Mouse (Mus musculus) limb, embryonic 11.5 days (tissue): ENCODE data around the gene Thbs4. TPM values are rescaled to one million over a fixed set of nuclear protein-coding genes. Genes with fewer than 3 reads are reported as not detected.

Source experiments
- ATAC-seq: fragments of 200-750 bp; cut with Nextera tagmentation; 2 replicates; pipeline ENCODE4 v1.8.0; 2017; ENCODE audit warnings: low read depth; ENCODE audit not compliant: insufficient number of reproducible peaks, low FRiP score, low TSS enrichment
- DNase-seq: peaks from one replicate; pipeline ENCODE4 v3.0.0-alpha.2; 2015; ENCODE audit warnings: low spot score
- H3K27ac ChIP-seq: fragments of 300-500 bp; sonication (generic); replicated peaks from 2 replicates; pipeline ENCODE4 v1.5.1; 2014; ENCODE audit warnings: low read depth, mild to moderate bottlenecking, low read length
- H3K27me3 ChIP-seq: fragments of 300-500 bp; sonication (generic); 2 replicates; pipeline ENCODE4 v1.6.1; 2014; ENCODE audit warnings: mild to moderate bottlenecking, low read length, mixed read lengths; ENCODE audit not compliant: control insufficient read depth, insufficient read depth
- H3K36me3 ChIP-seq: fragments of 300-500 bp; sonication (generic); 2 replicates; pipeline ENCODE4 v1.6.1; 2014; ENCODE audit warnings: mild to moderate bottlenecking, low read length, moderate library complexity, mixed read lengths; ENCODE audit not compliant: control insufficient read depth, insufficient read depth
- H3K4me1 ChIP-seq: fragments of 300-500 bp; sonication (generic); 2 replicates; pipeline ENCODE4 v1.6.1; 2014; ENCODE audit warnings: low read length, mixed read lengths; ENCODE audit not compliant: control insufficient read depth, insufficient read depth
- H3K4me2 ChIP-seq: fragments of 300-500 bp; sonication (generic); 2 replicates; pipeline ENCODE4 v1.6.1; 2014; ENCODE audit warnings: low read depth, mild to moderate bottlenecking, moderate library complexity; ENCODE audit not compliant: severe bottlenecking
- H3K4me3 ChIP-seq: fragments of 300-500 bp; sonication (generic); 2 replicates; pipeline ENCODE4 v1.5.1; 2014; ENCODE audit warnings: low read depth, low read length
- H3K9ac ChIP-seq: fragments of 300-500 bp; sonication (generic); 2 replicates; pipeline ENCODE4 v1.6.1; 2014; ENCODE audit warnings: mild to moderate bottlenecking, low read length
- H3K9me3 ChIP-seq: fragments of 300-500 bp; sonication (generic); 2 replicates; pipeline ENCODE4 v1.6.1; 2016; ENCODE audit warnings: low read length; ENCODE audit not compliant: control insufficient read depth
- whole genome bisulfite sequencing: fragments of 180-500 bp; shearing (Covaris S2); extraction: QIAGEN DNeasy Blood & Tissue Kit; methylation state at CpG from one replicate; pipeline ENCODE4 v1.1.7; 2014; 5-methylcytosine and 5-hydroxymethylcytosine counted together
- polyA plus RNA-seq: library from polyadenylated mRNA; unstranded; fragments of >200 nt; fragmentation: Nextera tagmentation; extraction: Ambion mirVana; gene quantifications from 2 replicates; pipeline ENCODE4 v1.2.1, GENCODE M21; 2014

Thbs4 gene
- polyA plus RNA-seq, 1 experiment from 2014 or later = 0.72 TPM

- H3K4me1 ChIP-seq = no peaks in the 10 kb centered on the region
- H3K4me3 ChIP-seq = no peak overlapping the region
- no peaks in the 10 kb centered on the region for H3K36me3 ChIP-seq
- no peaks in the 10 kb centered on the region for H3K9me3 ChIP-seq
- H3K27me3 ChIP-seq = no peaks in the 10 kb centered on the region
- no peak overlapping the region for H3K27ac ChIP-seq
- 74% methylated on average over 5 of the region's 5 CpGs for WGBS
- ATAC-seq (no peak), DNase-seq (no peak)
- H3K9ac ChIP-seq = no peak overlapping the region
- no peak overlapping the region for H3K4me2 ChIP-seq
These were observed 72.2 kb downstream of the Thbs4 start for GRCm38 (mm10) chr13:92722389-92722788.

GRCm38 (mm10) chr13:92721006-92721405 lies 73.6 kb downstream of the Thbs4 start:
- no peak overlapping the region for H3K27ac ChIP-seq
- WGBS = 85% methylated on average over 4 of the region's 4 CpGs
- no peaks in the 10 kb centered on the region for H3K27me3 ChIP-seq
- H3K36me3 ChIP-seq = no peaks in the 10 kb centered on the region
- H3K9ac ChIP-seq = no peak overlapping the region
- H3K4me2 ChIP-seq = no peak overlapping the region
- no peak overlapping the region for H3K4me3 ChIP-seq
- DNase-seq (no peak), ATAC-seq (no peak)
- no peaks in the 10 kb centered on the region for H3K4me1 ChIP-seq
- no peaks in the 10 kb centered on the region for H3K9me3 ChIP-seq

- no peaks in the 10 kb centered on the region for H3K36me3 ChIP-seq
- H3K27ac ChIP-seq = no peak overlapping the region
- H3K4me3 ChIP-seq = no peak overlapping the region
- 93% methylated on average over 3 of the region's 3 CpGs for WGBS
- no peaks in the 10 kb centered on the region for H3K4me1 ChIP-seq
- no peak overlapping the region for H3K9ac ChIP-seq
- H3K9me3 ChIP-seq = no peaks in the 10 kb centered on the region
- no peak overlapping the region for H3K4me2 ChIP-seq
- DNase-seq = no peak
- no peaks in the 10 kb centered on the region for H3K27me3 ChIP-seq
- ATAC-seq = no peak
These were observed 76.6 kb downstream of the Thbs4 start for GRCm38 (mm10) chr13:92717851-92718665.

- 84% methylated on average over 4 of the region's 4 CpGs for WGBS
- H3K4me1 ChIP-seq = no peaks in the 10 kb centered on the region
- no peaks in the 10 kb centered on the region for H3K27me3 ChIP-seq
- no peak overlapping the region for H3K4me3 ChIP-seq
- H3K4me2 ChIP-seq = no peak overlapping the region
- no peaks in the 10 kb centered on the region for H3K36me3 ChIP-seq
- DNase-seq (no peak), ATAC-seq (no peak)
- no peak overlapping the region for H3K9ac ChIP-seq
- H3K27ac ChIP-seq = no peak overlapping the region
- H3K9me3 ChIP-seq = no peaks in the 10 kb centered on the region
These were observed 82.0 kb downstream of the Thbs4 start for GRCm38 (mm10) chr13:92712619-92713018.

- no peaks in the 10 kb centered on the region for H3K27me3 ChIP-seq
- ATAC-seq = no peak
- H3K4me2 ChIP-seq = no peak overlapping the region
- no peak overlapping the region for H3K9ac ChIP-seq
- H3K27ac ChIP-seq = no peak overlapping the region
- no peaks in the 10 kb centered on the region for H3K9me3 ChIP-seq
- H3K4me3 ChIP-seq = no peak overlapping the region
- H3K36me3 ChIP-seq = no peaks in the 10 kb centered on the region
- DNase-seq = no peak
- WGBS = 88% methylated on average over 1 of the region's 1 CpGs
- no peaks in the 10 kb centered on the region for H3K4me1 ChIP-seq
These were observed 82.8 kb downstream of the Thbs4 start for GRCm38 (mm10) chr13:92711821-92712220.

- H3K9me3 ChIP-seq = no peaks in the 10 kb centered on the region
- no peak overlapping the region for H3K27ac ChIP-seq
- no peak overlapping the region for H3K4me2 ChIP-seq
- no peaks in the 10 kb centered on the region for H3K4me1 ChIP-seq
- no peaks in the 10 kb centered on the region for H3K27me3 ChIP-seq
- 73% methylated on average over 1 of the region's 1 CpGs for WGBS
- no peak overlapping the region for H3K4me3 ChIP-seq
- H3K9ac ChIP-seq = no peak overlapping the region
- DNase-seq = no peak
- no peak for ATAC-seq
- H3K36me3 ChIP-seq = no peaks in the 10 kb centered on the region
These were observed 84.3 kb downstream of the Thbs4 start for GRCm38 (mm10) chr13:92710361-92710760.

GRCm38 (mm10) chr13:92709535-92709934 lies 85.1 kb downstream of the Thbs4 start:
- DNase-seq (no peak), ATAC-seq (no peak)
- Histone ChIP-seq H3K9ac (no peak overlapping the region; the same call in 1 of the 2 replicates), H3K27me3 (no peaks in the 10 kb centered on the region), H3K9me3 (no peaks in the 10 kb centered on the region), H3K36me3 (no peaks in the 10 kb centered on the region), H3K27ac (no peak overlapping the region), H3K4me1 (no peaks in the 10 kb centered on the region), H3K4me2 (no peak overlapping the region), H3K4me3 (no peak overlapping the region)
- 39% methylated on average over 3 of the region's 3 CpGs for WGBS

- H3K27ac ChIP-seq = no peak overlapping the region
- H3K9me3 ChIP-seq = no peaks in the 10 kb centered on the region
- no peak overlapping the region for H3K9ac ChIP-seq
- 78% methylated on average over 1 of the region's 1 CpGs for WGBS
- no peaks in the 10 kb centered on the region for H3K27me3 ChIP-seq
- ATAC-seq = no peak
- no peak for DNase-seq
- H3K4me1 ChIP-seq = no peaks in the 10 kb centered on the region
- H3K4me2 ChIP-seq = no peak overlapping the region
- no peaks in the 10 kb centered on the region for H3K36me3 ChIP-seq
- H3K4me3 ChIP-seq = no peak overlapping the region
These were observed 86.2 kb downstream of the Thbs4 start for GRCm38 (mm10) chr13:92708466-92708865.

- Histone ChIP-seq H3K4me1 (no peaks in the 10 kb centered on the region), H3K4me2 (no peak overlapping the region), H3K36me3 (no peaks in the 10 kb centered on the region), H3K9ac (no peak overlapping the region), H3K27ac (no peak overlapping the region), H3K27me3 (no peaks in the 10 kb centered on the region), H3K9me3 (no peaks in the 10 kb centered on the region), H3K4me3 (no peak overlapping the region)
- 62% methylated on average over 2 of the region's 2 CpGs for WGBS
- no peak for DNase-seq
- no peak for ATAC-seq
These were observed 86.7 kb downstream of the Thbs4 start for GRCm38 (mm10) chr13:92707941-92708340.
